Mouse (Mus musculus) heart, adult 9 months (tissue): ENCODE data around the gene Zfp511.
A peak's percentile ranks its signal among the peaks of the same experiment; 100 is the strongest.

ENCODE experiments used
- DNase-seq, 2 experiments: peaks; one replicate each; pipeline ENCODE4 v3.0.0; 2022; ENCODE audit warnings: low spot score in 2 of 2

The Zfp511 gene

GRCm38 (mm10) chr7:140036281-140037170 lies at the start of gene Zfp511, which contains the start of gene Tubgcp2:
Zfp511 (plus strand) TSS chr7:140036391.
Tubgcp2 (minus strand) TSS chr7:140036669.
- peak; percentile 94 to 95 for DNase-seq

DNA sequence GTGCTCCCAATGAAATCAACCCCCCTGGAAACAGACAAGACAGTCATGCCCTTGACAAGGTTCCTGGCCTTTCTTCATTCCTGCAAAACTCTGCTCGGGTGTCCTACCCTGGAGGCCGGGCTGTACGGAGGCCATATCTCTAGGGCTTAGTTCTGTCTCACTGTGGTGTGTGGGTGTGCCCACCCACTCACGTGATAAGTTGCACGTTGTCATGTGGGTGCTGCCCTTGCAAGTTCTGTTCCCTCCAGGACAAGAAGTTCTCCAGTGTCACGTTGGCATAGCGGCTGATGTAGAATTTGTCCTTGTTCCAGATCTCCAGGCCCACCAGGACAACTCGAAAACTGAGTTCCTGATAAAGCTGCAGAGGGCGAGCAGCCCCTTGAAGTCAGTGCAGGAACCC lies 47.9 kb upstream of the Zfp511 start:
- DNase-seq, result no peak

DNA sequence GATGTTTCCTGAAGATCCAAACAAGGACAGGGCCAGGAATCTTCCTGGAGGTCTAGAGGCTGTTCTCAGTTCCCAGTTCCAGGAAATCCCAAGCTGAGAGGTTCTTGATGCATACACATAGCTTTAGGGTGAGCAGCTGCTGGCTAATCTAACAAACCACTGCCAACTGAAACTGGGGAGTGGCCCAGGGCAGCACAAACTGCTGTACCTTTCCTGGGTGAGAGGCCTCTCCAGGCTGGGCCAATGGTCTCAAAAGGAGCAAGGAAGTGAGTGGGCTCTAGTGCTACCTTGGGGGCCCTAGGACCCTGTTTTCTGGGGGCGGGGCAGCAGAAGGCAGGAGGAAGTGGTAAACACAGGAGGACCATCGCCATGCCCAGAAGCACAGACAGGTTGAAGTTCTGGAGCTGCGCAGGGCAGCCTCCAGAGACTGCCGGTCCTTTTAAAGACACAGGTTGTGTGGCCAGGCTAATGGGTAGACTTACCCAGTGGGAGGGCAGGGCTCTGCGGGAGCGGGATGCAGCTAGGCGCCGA lies 45.3 kb upstream of the Zfp511 start:
- no peak for DNase-seq

DNA sequence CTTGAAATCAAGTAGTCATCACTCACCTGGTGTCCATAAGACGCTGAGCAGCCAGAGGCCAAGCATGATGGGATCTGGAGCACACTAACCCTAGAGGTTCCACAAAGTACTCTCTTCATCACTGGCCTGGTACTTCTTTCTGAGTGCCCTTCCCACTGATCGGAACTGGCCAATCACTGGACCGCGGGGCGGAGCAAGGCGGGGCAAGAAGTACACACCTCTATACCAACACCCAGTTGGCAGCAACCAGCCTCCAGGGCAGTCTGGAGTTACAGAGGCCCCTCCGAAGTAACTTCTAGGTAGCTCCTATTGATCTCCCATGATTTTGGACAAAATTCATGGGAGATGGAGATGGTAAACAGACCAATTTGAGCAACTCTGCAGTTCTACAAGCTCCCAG lies 43.8 kb upstream of the Zfp511 start, which contains the start of gene Adam8:
Gene Adam8 (minus strand): TSS at position 157 of the 400 bp plus-strand sequence.
- DNase-seq, result no peak

DNA sequence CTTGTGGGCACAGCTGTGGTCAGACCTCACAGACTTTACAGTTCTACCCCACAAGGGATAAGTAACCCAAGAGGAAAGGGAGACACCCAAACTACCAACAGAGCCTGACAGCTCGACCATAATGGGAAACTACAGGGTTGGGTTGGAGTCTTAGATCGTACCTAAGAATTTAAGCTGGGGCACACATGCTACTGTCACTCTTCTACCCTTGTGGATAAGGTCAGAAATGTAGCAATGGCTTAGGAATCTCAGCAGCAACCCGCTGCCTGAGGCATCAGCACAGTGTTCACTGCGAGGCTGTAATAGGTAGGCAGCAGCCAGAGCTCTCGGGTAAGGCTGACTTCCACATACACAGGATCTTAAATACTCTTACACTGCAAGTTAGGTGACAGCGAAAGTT lies 42.7 kb upstream of the Zfp511 start:
- no peak for DNase-seq

DNA sequence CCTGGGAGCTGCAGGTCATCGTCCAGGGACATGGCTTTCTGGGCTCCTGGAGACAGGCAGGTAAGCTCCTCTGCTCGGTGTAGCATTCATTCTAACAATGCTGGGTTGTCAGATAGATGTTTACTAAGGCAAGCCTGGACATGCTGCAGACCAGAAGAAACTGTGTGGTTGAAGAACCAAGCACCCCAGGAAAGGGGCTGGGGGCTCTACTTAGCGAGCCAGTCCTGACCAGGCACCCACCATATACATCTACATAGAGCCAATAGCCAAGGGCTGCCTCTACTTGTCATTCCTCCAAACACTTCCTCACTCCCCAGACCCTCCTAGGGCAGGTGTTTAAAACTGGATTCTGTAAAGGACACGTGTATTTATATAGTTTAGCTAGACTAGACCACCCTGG lies 42.0 kb upstream of the Zfp511 start:
- DNase-seq, result no peak

- DNase-seq, result peak; percentile 35 to 47
Observed at GRCm38 (mm10) chr7:139994676-139995075, 41.5 kb upstream of the Zfp511 start.

DNA sequence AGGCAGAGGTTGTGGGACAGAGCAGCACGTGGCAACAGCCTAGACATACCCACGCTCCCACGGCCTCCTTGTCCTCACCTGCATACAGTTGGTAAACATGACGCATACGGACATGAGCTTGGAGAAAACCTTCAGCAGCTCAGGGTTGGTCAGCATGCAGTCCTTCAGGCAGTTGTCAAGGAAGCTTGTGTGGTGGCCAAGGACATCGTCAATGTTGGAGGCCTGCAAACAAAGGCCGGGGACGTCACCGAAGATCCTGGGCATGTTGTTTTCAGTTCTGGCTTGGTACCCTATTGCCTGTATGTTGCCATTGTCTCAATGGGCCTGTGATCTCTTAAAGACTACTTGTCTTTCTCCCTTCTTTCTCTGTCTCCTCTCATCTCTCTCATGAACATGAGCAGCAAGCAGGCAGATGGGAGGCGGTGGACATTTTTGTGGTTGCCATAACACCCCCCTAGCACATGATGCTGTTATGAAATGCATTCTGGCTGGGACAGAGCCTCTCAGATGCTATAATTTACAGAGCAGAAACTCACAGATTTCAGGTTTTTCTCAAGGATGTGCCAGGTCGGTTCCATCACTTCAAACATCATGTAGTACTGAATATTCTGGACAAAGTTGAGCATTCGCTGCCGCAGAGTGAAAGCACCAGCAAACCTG lies 37.4 kb upstream of the Zfp511 start:
- no peak for DNase-seq

DNA sequence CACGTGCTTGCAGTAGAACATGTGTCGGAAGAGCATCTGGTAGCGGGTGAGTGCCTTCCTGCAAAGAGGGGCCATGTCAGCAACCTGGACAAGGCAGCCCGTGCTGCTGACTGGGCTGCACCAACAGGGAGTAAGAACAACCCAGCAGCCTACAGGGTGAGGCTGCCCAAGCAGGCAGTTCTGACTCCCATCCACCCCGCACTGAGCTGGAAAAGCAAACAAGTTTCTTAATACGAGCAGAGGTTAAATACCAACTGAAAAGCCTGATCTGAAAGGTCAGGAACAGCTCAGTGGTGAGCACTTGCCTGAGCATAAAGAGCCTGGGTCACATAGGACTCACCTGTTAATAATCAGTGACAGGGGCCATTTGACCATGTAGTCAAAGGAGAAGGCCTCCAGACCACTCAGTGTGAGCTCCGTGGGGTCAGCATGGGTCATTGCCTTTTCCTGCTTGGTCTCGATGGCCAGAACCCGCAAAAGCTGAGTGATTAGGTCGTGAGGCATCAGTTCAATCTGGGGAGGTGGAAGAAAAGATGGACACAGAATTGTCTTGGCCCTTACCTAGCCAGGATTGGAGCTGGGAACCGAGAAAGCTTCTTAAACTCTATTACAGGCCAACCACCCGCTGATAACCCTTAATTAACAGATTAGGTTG lies 35.0 kb upstream of the Zfp511 start:
- DNase-seq, result no peak

DNA sequence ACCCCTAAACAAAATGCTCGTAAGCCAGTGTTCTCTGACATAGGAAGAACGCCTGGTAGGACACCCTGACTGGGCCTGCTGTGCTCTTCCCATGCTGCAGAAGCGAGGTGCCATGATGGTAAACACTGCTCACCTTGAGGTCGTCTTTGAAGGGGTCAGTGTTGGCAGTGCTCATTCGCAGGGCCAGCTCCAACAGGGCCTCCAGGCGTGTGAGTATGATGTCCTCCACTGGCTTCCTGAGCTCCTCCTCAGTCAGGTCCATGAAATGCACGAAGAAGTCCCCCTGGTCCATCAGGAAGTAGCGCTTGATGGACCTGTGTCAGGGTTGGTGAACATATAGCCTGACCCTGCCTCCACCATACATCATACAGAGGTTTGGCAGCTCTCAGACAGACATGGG lies 31.5 kb upstream of the Zfp511 start:
- no peak for DNase-seq

- DNase-seq, result no peak
Observed at GRCm38 (mm10) chr7:140006861-140007611, 29.2 kb upstream of the Zfp511 start.

DNA sequence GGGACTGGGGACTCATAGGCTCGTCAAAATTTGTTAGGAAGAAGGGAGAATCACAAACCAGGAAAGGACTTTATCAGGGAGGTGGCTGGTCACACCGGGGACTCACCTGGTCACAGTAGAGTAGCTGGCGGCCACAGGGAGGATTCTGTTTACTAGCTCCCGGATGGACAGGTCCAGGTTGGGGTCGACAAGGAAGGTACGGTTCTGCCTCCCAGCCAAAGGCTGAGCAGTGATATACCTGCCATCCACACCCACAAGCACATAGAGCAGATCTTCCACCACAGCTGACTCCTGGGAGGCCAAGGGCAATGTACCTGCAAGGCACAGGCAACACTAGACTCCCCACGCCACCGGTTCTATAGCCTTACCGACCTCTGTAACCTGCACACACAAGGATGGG lies 28.4 kb upstream of the Zfp511 start:
- DNase-seq, result no peak

GRCm38 (mm10) chr7:140011336-140011735 lies 24.9 kb upstream of the Zfp511 start:
- DNase-seq, result no peak

- no peak for DNase-seq
Observed at GRCm38 (mm10) chr7:140031771-140032170, 4.4 kb upstream of the Zfp511 start.

DNA sequence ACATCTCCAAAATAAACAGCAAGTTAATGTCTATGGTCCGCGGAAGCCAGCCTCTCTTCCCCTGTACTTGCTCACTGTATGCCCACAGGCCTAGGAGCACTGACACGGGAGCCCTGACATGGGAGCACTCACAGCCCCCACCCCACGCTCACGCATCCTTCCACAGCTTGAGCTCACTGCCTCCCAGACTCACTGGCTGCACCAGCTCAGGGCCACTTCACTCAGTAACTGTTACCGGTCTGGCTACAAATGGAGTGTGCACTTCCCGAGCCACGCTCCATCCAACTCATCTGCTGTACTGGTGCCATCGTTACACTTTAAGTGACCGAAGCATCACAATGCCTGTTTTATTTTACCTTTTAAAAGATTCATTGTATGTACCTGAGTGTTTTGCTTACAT lies 3.8 kb upstream of the Zfp511 start:
- no peak for DNase-seq

DNA sequence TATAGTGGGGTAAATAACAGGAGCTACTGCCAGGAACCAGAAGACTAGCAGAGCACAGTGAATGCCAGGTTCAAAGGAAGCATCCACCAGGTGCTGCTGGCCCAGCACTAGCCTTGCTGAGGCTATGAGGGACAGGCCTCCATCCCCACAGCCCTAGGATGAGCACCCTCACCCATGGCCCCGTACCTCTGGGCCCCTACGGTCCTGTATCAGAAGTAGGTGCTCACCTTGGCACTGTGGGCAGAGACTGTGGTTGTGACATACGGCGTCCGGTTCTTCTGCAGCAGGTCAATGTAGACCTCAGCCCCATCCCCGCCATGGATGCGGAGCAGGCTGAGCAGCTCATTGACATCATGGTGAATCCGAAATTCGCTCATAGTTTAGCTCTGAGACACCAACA lies 2.8 kb upstream of the Zfp511 start:
- no peak for DNase-seq

DNA sequence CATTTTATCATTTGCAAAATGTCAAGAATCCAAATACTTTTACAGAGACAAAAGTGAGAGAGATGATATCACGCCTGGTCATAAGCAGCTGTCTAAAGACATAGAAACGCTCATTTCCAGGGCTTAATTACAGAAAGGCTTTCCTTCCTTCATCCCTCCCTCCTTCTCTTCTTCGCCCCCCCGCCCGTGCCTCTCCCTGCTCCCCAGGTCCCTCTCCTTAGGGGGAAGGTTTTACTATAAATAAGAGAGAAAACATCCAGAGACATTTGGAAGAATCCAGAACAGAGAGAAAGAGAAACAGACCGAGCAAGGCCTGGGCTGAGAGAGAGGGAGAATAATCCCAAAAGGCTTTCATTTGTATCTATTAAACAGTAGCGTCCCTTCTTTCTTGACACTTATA lies 735 bp upstream of the Zfp511 start:
- no peak for DNase-seq

DNA sequence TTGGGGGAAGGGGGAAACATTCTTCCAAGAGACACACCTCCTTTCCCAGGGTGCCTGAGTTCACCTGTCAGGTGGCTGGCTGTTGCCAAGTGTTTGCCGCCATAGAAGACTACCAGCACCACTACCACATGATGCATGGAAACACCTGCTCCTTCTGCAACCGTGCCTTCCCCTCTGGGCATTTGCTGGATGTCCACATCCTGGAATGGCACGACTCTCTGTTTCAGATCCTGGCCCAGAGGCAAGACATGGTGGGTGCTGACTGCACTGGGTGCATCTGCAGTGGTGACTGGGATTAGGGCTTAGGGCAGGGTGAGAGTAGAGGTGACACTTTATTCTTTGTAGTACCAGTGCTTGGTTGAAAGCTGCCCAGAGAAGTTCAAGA lies 972 bp downstream of the Zfp511 start:
- no peak for DNase-seq

DNA sequence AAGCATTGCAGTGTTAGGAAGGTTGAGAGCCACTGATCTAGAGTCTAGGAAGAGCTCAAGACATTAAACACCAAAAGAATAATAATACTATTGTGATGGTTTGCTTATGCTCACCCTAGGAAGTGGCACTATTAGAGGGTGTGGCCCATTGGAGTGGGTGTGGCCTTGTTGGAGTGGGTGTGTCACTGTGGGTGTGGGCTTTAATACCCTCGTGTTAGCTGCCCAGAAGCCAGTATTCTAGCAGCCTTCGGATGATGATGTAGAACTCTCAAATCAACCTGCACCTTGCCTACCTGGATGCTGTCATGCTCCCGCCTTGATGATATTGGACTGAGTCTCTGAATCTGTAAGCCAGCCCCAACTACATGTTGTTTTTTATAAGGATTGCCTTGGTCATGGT lies 6.5 kb downstream of the Zfp511 start:
- no peak for DNase-seq

DNA sequence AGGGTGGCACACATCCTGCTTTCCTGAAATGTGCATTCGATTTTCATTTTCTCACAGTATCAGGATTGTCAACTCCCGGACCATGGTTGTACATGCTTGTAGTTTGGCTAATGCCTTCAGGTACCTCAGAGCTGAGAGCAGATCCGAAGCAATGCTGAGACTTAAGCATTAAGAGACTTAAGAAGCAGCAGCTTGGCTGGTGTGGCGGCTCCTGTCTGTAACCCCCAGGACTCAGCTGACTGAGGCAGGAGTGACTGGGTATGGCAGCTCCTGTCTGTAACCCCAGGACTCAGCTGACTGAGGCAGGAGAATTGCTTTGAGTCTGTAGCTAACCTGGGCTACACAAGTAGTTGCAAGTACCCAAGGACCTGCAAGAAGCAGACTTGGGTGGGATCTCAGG lies 9.4 kb downstream of the Zfp511 start:
- no peak for DNase-seq

GRCm38 (mm10) chr7:140047811-140048311 lies 11.7 kb downstream of the Zfp511 start:
- DNase-seq, result no peak
